Mouse (Mus musculus) spleen, postnatal 36 days (tissue): ENCODE measurements around the gene Clock.
A peak's percentile ranks its signal among the peaks of the same experiment; 100 is the strongest.

Experiments
- DNase-seq, 2 experiments: peaks; one replicate each; pipeline ENCODE4 v3.0.0; 2022; ENCODE audit warnings: low spot score in 2 of 2, mixed read lengths in 1 of 2

Gene Clock

GRCm38 (mm10) chr5:76179791-76180190, 124.8 kb downstream of the Clock start:
- DNase-seq = no peak

GRCm38 (mm10) chr5:76179171-76179570, 125.4 kb downstream of the Clock start:
- DNase-seq = no peak

DNA sequence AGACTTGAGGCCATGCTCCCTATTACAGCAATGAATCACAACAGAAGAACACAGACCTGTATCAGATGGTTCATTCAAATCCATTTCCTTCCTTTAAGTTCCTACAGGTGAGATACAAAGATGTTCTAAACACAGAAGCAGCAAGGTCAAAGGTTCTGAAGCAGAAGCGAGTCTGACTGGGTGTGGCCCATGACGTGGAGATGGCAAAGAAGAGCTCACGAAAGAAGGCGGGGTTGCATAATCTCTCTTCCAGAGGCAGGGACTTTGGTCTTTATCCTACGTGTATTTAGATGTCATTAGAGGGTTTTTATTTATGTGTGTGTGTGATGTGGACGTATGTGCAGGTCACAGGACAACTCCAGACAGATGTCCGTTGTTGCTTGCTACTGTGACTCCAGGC, 126.9 kb downstream of the Clock start:
- DNase-seq = no peak

GRCm38 (mm10) chr5:76176841-76177240, 127.8 kb downstream of the Clock start:
- no peak for DNase-seq

DNA sequence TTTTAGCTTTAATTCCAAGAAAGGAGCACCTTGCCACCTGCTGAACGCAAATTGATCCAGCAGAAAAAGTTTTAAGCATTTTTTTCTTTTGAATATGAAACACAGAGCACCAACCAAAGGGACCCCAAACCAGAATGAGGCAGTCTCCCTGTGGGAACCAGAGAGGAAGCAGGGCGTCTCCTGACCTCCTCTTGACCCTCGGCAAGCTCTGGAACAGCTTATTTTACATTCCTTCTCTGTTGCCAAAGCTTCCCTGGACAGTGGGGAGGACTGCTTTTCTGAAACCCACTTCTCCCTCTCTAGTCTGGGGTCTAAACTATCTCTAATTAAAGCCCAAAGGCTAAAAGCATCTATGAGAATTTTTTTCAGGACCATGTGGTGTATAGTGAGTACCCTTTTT, 128.2 kb downstream of the Clock start:
- DNase-seq = no peak

DNA sequence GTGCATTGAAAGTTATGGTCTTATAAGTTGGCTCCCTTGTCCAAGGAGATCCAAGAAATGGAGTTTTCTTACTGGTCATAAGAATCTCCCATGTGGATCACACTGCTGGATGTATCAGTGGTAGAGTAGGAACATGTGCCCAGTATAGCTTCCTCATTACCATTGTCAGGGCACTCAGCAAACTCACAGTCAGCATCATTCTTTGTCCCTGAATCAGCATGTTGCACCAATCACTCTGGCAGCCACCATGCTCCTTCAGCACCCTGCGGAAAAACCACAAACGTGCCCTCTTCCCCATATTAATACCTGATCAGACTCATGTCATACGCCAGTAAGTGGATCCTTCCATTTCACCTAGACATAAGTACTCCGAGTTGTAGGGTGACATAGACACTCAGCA, 129.5 kb downstream of the Clock start:
- no peak for DNase-seq

DNA sequence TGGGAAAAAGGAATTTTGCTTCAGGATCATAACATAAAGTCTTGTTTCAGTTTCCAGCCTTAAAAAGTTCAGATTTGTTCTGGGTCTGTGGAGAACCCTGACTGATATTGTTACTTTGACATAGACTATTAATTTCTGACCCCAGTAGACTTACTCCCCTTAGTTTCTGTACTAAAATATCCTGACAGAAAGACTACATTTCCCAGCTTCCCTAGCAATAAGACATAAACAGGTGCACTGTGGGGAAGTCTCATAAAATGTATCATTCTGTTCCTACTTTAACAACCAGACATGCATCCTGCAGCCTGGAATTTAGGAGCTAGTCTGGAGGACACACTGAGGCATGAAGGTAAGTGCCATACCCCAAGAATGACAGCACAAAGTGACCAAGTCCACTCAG, 133.6 kb downstream of the Clock start:
- DNase-seq = no peak

- DNase-seq = no peak
These were observed 134.1 kb downstream of the Clock start for GRCm38 (mm10) chr5:76170522-76170921.

DNA sequence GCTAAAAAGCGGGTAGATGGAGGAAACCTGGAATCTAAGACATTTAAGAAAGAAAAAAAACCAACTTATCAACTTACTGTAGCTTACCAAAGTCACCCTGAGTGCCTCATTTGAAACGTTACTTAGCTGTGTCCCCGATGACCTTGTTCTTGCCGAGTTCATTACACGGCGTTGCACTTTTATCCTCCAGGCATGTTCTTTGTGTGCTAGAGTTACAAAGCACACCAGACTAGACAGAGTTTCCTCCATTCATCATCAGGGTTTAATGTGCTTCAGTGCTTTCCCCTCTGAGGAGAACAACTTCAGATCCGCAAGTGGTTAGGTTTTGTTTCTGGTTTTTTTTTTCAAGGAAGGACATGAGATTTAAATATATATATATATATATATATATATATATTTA, 139.8 kb downstream of the Clock start:
- no peak for DNase-seq

- DNase-seq = no peak
These were observed 140.7 kb downstream of the Clock start for GRCm38 (mm10) chr5:76163828-76164390.

DNA sequence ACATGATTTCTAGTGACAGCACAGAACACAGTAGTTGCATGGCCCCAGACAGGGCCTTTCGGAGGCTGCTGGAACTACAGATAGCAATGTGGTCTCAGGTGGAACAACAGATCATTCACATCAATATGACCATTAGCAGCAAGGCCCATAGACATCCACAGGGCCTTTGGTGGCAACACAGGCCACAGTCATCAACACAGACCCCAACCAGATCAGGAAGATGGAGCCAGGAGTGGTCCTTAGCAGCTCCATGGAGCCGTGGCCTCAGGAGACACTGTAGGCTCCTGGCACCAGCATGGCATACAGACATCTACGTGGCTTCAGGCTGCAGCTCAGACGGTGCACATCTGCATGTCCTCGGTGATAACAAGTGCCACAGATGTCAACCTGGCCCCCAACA, 141.7 kb downstream of the Clock start:
- no peak for DNase-seq

- DNase-seq = peak in 1 of 2 experiments; percentile 16
These were observed 143.1 kb downstream of the Clock start for GRCm38 (mm10) chr5:76161491-76161890.

GRCm38 (mm10) chr5:76160086-76160485, 144.5 kb downstream of the Clock start:
- no peak for DNase-seq
